12 mouse cellular contexts compared by ENCODE assay signal in genomic region chr13:98586817-98587575, GRCm38 (mm10). TPM values are rescaled to one million over a fixed set of nuclear protein-coding genes. Genes with fewer than 3 reads are reported as not detected.
DNase-seq lines count a peak whose midpoint lies in the region; ATAC-seq and TF ChIP-seq lines count a peak whose summit lies in the region.
"Had no signal": no experiment of that assay in that cellular context is flagged by ENCODE, and none has a peak within 500 bp of the region (broad histone marks: within the 10 kb centered on the region; RNA-seq: fewer than 3 reads in every experiment).

No protein-coding gene starts in this region.

- H3K4me1 ChIP-seq in hindbrain, postnatal 0 days (ENCODE audit: insufficient read depth, low read length), result no peaks in the 10 kb centered on the region
- peaks cover 46% of the 10 kb centered on the region for H3K4me1 ChIP-seq in hindbrain, embryonic 10.5 days (replicated peaks)
- H3K4me1 ChIP-seq in E14TG2a.4 (replicated peaks; ENCODE audit: low read depth, low read length), result peaks cover 42% of the 10 kb centered on the region
- H3K4me1 ChIP-seq in kidney, postnatal 0 days (replicated peaks; ENCODE audit: insufficient read depth, low read length), result peaks cover 8% of the 10 kb centered on the region; the same call in 1 of the 2 replicates

- H3K27me3 ChIP-seq in hindbrain, postnatal 0 days (ENCODE audit: insufficient read depth, low read length), result peaks cover 27% of the 10 kb centered on the region
- H3K27me3 ChIP-seq in hindbrain, embryonic 10.5 days (ENCODE audit: insufficient read depth, poor library complexity, severe bottlenecking), result peaks cover 99% of the 10 kb centered on the region
- H3K27me3 ChIP-seq in E14TG2a.4 (ENCODE audit: insufficient read depth, low read length), result peaks cover 49% of the 10 kb centered on the region
- peaks cover 18% of the 10 kb centered on the region for H3K27me3 ChIP-seq in kidney, postnatal 0 days (ENCODE audit: insufficient read depth, low read length)

- no peaks in the 10 kb centered on the region for H3K9me3 ChIP-seq in hindbrain, postnatal 0 days (ENCODE audit: low read length)
- no peaks in the 10 kb centered on the region for H3K9me3 ChIP-seq in hindbrain, embryonic 10.5 days
- H3K9me3 ChIP-seq in E14TG2a.4 (ENCODE audit: low read length), result no peaks in the 10 kb centered on the region
- H3K9me3 ChIP-seq in kidney, postnatal 0 days (replicated peaks; ENCODE audit: low read length), result no peaks in the 10 kb centered on the region

- no peak overlapping the region for H3K4me3 ChIP-seq in hindbrain, postnatal 0 days (ENCODE audit: low read length)
- no peak overlapping the region; the same call in 1 of the 2 replicates for H3K4me3 ChIP-seq in hindbrain, embryonic 10.5 days
- peak overlapping the region; percentile 20; the same call in 1 of the 2 replicates for H3K4me3 ChIP-seq in E14TG2a.4 (replicated peaks; ENCODE audit: low read length)
- no peak overlapping the region for H3K4me3 ChIP-seq in kidney, postnatal 0 days (replicated peaks; ENCODE audit: low read depth, low read length)
- H3K4me3 ChIP-seq: myocyte had no signal

- TF ChIP-seq CTCF in hindbrain, postnatal 0 days (IDR thresholded peaks at IDR 0.05; ENCODE audit: low read depth), result no peak
- TF ChIP-seq CTCF in E14TG2a.4 (conservative IDR thresholded peaks at IDR 0.05; ENCODE audit: low read length), result no peak
- no peak for TF ChIP-seq CTCF in kidney, postnatal 0 days (IDR thresholded peaks at IDR 0.05; ENCODE audit: low read depth)

- no peak for ATAC-seq in hindbrain, postnatal 0 days
- no peak for ATAC-seq in kidney, postnatal 0 days (replicated peaks; ENCODE audit: low FRiP score, low read depth)
- no peak for ATAC-seq in megakaryocyte, adult 5-6 weeks (ENCODE audit: poor library complexity, severe bottlenecking)
- no peak for ATAC-seq in megakaryocyte-erythroid progenitor cell, adult 5-6 weeks (replicated peaks; ENCODE audit: low FRiP score, low TSS enrichment, poor library complexity, severe bottlenecking)

- no peak for DNase-seq in hindbrain, postnatal 0 days (ENCODE audit: low spot score)
- no peak for DNase-seq in hindbrain, embryonic 10.5 days (ENCODE audit: low spot score)
- peak; percentile 30 for DNase-seq in R1 (ENCODE audit: low read depth, low spot score)
- DNase-seq in kidney, postnatal 0 days (ENCODE audit: low spot score), result peak; percentile 20
- DNase-seq in natural killer cell, adult 2 months (ENCODE audit: low spot score in 2 of 2), result no peak
- DNase-seq: right cerebral cortex, postnatal 25 days had no signal

- 0 out of 2 replicates have a peak overlapping the region, but pooled peaks have one; percentile 27 for H3K4me2 ChIP-seq in hindbrain, postnatal 0 days (ENCODE audit: low read depth, low read length)
- 0 out of 2 replicates have a peak overlapping the region, but pooled peaks have one; percentile 18 for H3K4me2 ChIP-seq in kidney, postnatal 0 days (ENCODE audit: low read length)

- H3K36me3 ChIP-seq in hindbrain, postnatal 0 days (ENCODE audit: insufficient read depth, low read length), result no peaks in the 10 kb centered on the region
- no peaks in the 10 kb centered on the region for H3K36me3 ChIP-seq in hindbrain, embryonic 10.5 days
- no peaks in the 10 kb centered on the region for H3K36me3 ChIP-seq in E14TG2a.4 (ENCODE audit: insufficient read depth, low read length)
- H3K36me3 ChIP-seq in kidney, postnatal 0 days (ENCODE audit: insufficient read depth, low read length), result no peaks in the 10 kb centered on the region

- 20% methylated on average over 17 of the region's 17 CpGs for WGBS in hindbrain, postnatal 0 days
- 27% methylated on average over 17 of the region's 17 CpGs for WGBS in hindbrain, embryonic 10.5 days
- WGBS in kidney, postnatal 0 days, result 26% methylated on average over 17 of the region's 17 CpGs

- H3K27ac ChIP-seq in hindbrain, postnatal 0 days, result no peak overlapping the region
- no peak overlapping the region for H3K27ac ChIP-seq in hindbrain, embryonic 10.5 days
- no peak overlapping the region for H3K27ac ChIP-seq in kidney, postnatal 0 days
- H3K27ac ChIP-seq: liver, embryonic 14.5 days had no signal

- no peak overlapping the region for H3K9ac ChIP-seq in hindbrain, postnatal 0 days (replicated peaks; ENCODE audit: low read length)
- no peak overlapping the region for H3K9ac ChIP-seq in kidney, postnatal 0 days (ENCODE audit: low read depth, low read length)
- H3K9ac ChIP-seq: liver, embryonic 14.5 days had no signal

RNA-seq across cellular contexts. Expression of gene Tmem174, which starts 50.2 kb away (rescaled TPM):
- total RNA-seq in hindbrain, postnatal 0 days (2014; rRNA removed), result not detected in 2 replicates
- polyA plus RNA-seq in hindbrain, postnatal 0 days (2015; fragmentation: Nextera tagmentation; extraction: Ambion mirVana), result 0.10 TPM in 1 of 2 replicates, not detected in the other
- polyA plus RNA-seq in hindbrain, embryonic 10.5 days (2016; fragmentation: Nextera tagmentation; extraction: Ambion mirVana), result not detected in 2 replicates
- polyA plus RNA-seq in kidney, postnatal 0 days (2015; fragmentation: Nextera tagmentation; extraction: Ambion mirVana), result 102 and 105 TPM in 2 replicates
- total RNA-seq in megakaryocyte, adult 5-6 weeks (2015), result not detected in 2 replicates
- total RNA-seq in megakaryocyte, adult 5-6 weeks (2017), result 0.11 TPM in 1 of 2 replicates, not detected in the other
- not detected in 2 replicates for total RNA-seq in megakaryocyte-erythroid progenitor cell, adult 5-6 weeks (2014; fragmentation: Nextera tagmentation)
- total RNA-seq in megakaryocyte-erythroid progenitor cell, adult 5-6 weeks (2017), result not detected in 2 replicates
- total RNA-seq: gastrocnemius, adult 8-10 months had no signal
- polyA plus RNA-seq: liver, embryonic 14.5 days; myocyte had no signal

Comparison
In these comparisons a context has a peak if more than half of its experiments do, and no peak if none do; other contexts are left out.
1. DNase-seq: peak in R1 (single experiment) and kidney, postnatal 0 days (single experiment); none in hindbrain, postnatal 0 days (single experiment), hindbrain, embryonic 10.5 days (single experiment) and natural killer cell, adult 2 months (0 of 2).